Mouse (Mus musculus) T-cell, adult 2 months (primary cell): ENCODE measurements at regions not wholly inside any gene's neighbourhood (a gene's known extent, or its start where the extent isn't known, plus 50 kb on each side); places are given as distances from the start of the nearest gene placed in this dataset.

Source experiments
- DNase-seq: peaks from one replicate; pipeline ENCODE4 v3.0.0; 2022; ENCODE audit warnings: low spot score

- no peak for DNase-seq
Measured at GRCm38 (mm10) chr11:113028235-113028919, 246.4 kb downstream of the Sox9 start.

GRCm38 (mm10) chr11:113031405-113031804 lies 249.4 kb downstream of the Sox9 start:
- no peak for DNase-seq

- DNase-seq = no peak
Measured at GRCm38 (mm10) chr11:113032487-113033228, 250.6 kb downstream of the Sox9 start.

- DNase-seq = no peak
Measured at GRCm38 (mm10) chr11:113034911-113035310, 252.9 kb downstream of the Sox9 start.

GRCm38 (mm10) chr11:113037736-113038135 lies 255.7 kb downstream of the Sox9 start:
- DNase-seq = no peak

GRCm38 (mm10) chr11:113042710-113043109 lies 260.7 kb downstream of the Sox9 start:
- DNase-seq = no peak

GRCm38 (mm10) chr11:113046200-113047051 lies 264.4 kb downstream of the Sox9 start:
- no peak for DNase-seq

GRCm38 (mm10) chr11:113048158-113048557 lies 266.1 kb downstream of the Sox9 start:
- no peak for DNase-seq

GRCm38 (mm10) chr11:113049593-113049992 lies 267.6 kb downstream of the Sox9 start:
- DNase-seq = no peak

GRCm38 (mm10) chr11:113052536-113052935 lies 270.5 kb downstream of the Sox9 start:
- no peak for DNase-seq

GRCm38 (mm10) chr11:113056042-113056632 lies 274.1 kb downstream of the Sox9 start:
- no peak for DNase-seq

- DNase-seq = no peak
Measured at GRCm38 (mm10) chr11:113056824-113057223, 274.8 kb downstream of the Sox9 start.

- DNase-seq = no peak
Measured at GRCm38 (mm10) chr11:113070365-113070764, 288.3 kb downstream of the Sox9 start.

- DNase-seq = no peak
Measured at GRCm38 (mm10) chr11:113071942-113072341, 289.9 kb downstream of the Sox9 start.

GRCm38 (mm10) chr11:113074328-113074727 lies 292.3 kb downstream of the Sox9 start:
- no peak for DNase-seq

GRCm38 (mm10) chr11:113076371-113076770 lies 294.3 kb downstream of the Sox9 start:
- DNase-seq = no peak

GRCm38 (mm10) chr11:113080311-113080710 lies 298.3 kb downstream of the Sox9 start:
- no peak for DNase-seq

- no peak for DNase-seq
Measured at GRCm38 (mm10) chr11:113084442-113084841, 302.4 kb downstream of the Sox9 start.

GRCm38 (mm10) chr11:113085556-113085955 lies 303.5 kb downstream of the Sox9 start:
- DNase-seq = no peak

- DNase-seq = no peak
Measured at GRCm38 (mm10) chr11:113087084-113087483, 305.1 kb downstream of the Sox9 start.

GRCm38 (mm10) chr11:113089637-113090351 lies 307.8 kb downstream of the Sox9 start:
- DNase-seq = no peak
